Mouse (Mus musculus): ENCODE results near the gene Zcchc14. TPM values are rescaled to one million over a fixed set of nuclear protein-coding genes. Genes with fewer than 3 reads are reported as not detected.

Zcchc14 gene
- 19.4 and 19.9 TPM in 2 replicates for polyA plus RNA-seq (2015; fragmentation: Nextera tagmentation; extraction: Ambion mirVana)

DNA sequence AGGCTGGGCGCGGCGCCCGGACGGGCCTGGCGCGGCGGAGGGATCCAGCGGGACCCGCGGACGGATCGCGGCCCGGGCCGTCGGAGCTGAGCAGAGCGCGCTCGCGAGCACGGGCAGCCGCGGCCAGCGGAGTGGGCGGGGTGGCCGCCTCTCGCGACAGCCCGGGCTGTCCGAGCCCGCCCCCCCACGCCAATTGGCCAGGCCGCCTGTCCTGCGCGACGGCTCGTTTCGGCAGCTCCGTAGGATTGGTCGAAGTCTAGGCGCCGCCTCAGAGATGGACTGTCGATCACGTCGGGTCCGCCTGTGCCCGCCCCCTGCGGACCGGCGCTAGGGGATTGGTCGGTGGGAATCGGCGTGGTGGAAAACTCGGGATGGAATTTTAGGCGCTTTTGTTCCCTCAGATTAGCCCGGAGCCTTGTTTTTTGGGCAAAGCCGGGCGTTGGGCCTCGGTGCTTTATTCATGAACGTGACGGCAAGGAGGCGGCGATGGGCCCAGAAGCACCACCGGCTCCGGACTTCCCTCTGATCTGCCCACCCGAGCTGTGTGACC, at the start of gene Zcchc14:
Zcchc14 (minus strand) TSS at position 128 of the 550 bp plus-strand sequence.
- H3K27ac ChIP-seq: peak within 1 kb of the TSS; percentile 94
- peak; percentile 98 for ATAC-seq (ENCODE audit: insufficient number of reproducible peaks, insufficient read depth, low FRiP score, low TSS enrichment, low read depth)
- H3K4me2 ChIP-seq: peak within 1 kb of the TSS; percentile 96
- peaks cover 54% of the 10 kb centered on the region for H3K4me1 ChIP-seq
- under 1% methylated on average over 53 of the region's 67 CpGs for WGBS
- H3K36me3 ChIP-seq: 0 out of 2 replicates have a peak, but pooled peaks cover 5% of the 10 kb centered on the region
- H3K9ac ChIP-seq: peak within 1 kb of the TSS; percentile 92
- no peaks in the 10 kb centered on the region for H3K9me3 ChIP-seq
- H3K27me3 ChIP-seq: no peaks in the 10 kb centered on the region
- H3K4me3 ChIP-seq: peak within 1 kb of the TSS; percentile 63

DNA sequence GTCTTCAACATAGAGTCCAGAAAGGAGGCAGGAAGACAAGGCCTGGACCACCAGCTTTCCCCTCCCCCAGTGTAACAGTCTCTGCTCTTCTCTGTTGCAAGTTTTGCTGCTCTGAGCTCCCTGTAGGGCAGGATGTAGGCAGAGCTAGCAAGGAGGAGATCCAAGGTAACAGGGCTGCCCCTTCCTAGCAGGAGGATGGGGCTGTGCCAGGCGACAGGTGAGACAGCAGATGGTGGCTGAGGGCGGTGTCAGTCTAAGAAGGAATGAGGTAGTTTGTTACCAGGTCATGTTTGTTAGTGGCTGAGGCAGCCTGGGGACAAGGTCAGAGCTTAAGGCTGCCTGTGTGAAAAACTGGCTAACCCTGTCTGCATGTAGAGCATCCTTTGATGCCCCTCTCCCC, 47.2 kb upstream of the Zcchc14 start:
- Histone ChIP-seq H3K4me1 (peaks cover 13% of the 10 kb centered on the region), H3K9me3 (no peaks in the 10 kb centered on the region), H3K4me3 (no peak overlapping the region), H3K9ac (no peak overlapping the region), H3K4me2 (no peak overlapping the region), H3K36me3 (no peaks in the 10 kb centered on the region), H3K27ac (no peak overlapping the region), H3K27me3 (no peaks in the 10 kb centered on the region)
- ATAC-seq (ENCODE audit: insufficient number of reproducible peaks, insufficient read depth, low FRiP score, low TSS enrichment, low read depth): no peak
- WGBS: 80% methylated on average over 2 of the region's 2 CpGs

DNA sequence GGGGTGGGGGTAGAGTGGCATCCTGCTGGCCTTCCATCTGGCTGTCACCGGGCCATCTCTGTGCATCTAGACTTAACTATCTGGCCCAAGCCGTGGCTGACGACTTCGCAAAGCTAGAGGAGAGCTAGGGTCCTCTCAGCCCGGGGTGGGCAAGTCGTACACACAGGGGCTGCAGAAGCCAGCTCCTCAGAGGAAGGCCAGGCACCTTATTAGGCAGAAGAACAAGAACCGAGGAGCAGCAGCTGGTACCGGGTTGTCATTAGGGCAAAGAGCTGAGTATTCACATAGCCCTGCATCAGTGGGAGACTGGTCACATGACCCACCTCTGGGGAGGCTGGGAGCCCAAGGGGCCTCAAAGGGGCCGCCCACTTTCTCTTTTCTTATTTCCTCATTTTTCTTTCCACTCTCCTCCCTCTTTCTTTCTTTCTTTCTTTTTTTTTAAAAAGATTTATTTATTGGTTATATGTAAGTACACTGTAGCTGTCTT, 46.0 kb upstream of the Zcchc14 start:
- Histone ChIP-seq H3K4me3 (peak overlapping the region; percentile 25), H3K27ac (no peak overlapping the region), H3K4me1 (peaks cover 17% of the 10 kb centered on the region), H3K27me3 (no peaks in the 10 kb centered on the region), H3K9me3 (no peaks in the 10 kb centered on the region), H3K36me3 (no peaks in the 10 kb centered on the region), H3K4me2 (peak overlapping the region; percentile 52), H3K9ac (peak overlapping the region; percentile 36; the same call in 1 of the 2 replicates)
- no peak for ATAC-seq (ENCODE audit: insufficient number of reproducible peaks, insufficient read depth, low FRiP score, low TSS enrichment, low read depth)
- 9% methylated on average over 9 of the region's 9 CpGs for WGBS

DNA sequence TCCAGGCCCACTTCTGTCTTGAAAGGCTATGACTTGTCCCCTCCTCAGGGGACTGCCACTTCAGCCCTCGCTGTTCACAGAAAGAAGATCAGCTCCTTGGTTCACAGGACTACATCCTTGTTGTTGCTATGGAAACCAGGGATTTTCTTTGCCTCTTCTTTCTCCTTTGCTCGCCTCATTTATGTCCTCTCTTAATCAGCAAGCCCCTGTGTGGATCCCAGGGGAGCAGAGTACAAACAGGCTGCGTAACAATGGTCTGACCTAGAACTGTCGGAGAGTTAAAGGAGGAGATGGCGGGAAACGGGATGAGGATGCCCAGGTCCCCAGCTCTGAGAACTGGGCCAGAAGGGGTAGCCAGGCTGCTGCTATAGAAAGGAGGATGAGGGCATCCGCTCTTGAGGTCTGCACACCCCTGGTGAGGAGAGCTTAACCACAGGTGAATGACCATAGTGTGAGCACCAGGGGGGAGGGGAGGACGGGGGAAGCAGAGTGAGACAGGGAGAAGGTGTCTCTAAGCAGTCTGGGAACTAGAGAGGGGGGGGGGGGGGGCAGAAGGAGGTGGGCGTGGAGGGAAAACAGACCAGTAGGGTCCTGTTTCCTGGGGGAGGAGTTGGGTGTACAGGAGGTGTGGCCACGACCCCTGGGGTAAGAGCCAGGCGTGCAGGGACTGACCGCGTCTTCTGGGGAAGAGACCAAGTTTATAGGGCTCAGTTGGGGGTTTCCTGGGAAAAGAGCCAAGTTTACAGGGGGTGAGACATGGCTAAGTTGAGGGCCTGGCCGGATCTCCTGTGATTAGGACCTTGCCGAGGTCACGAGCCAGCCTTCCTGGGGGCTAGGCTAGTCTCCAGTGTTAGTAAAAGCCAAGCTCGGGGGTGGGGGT, 45.3 kb upstream of the Zcchc14 start:
- Histone ChIP-seq H3K9me3 (no peaks in the 10 kb centered on the region), H3K9ac (peak overlapping the region; percentile 36; the same call in 1 of the 2 replicates), H3K4me1 (peaks cover 18% of the 10 kb centered on the region), H3K4me2 (peak overlapping the region; percentile 52), H3K27me3 (no peaks in the 10 kb centered on the region), H3K27ac (no peak overlapping the region), H3K4me3 (peak overlapping the region; percentile 25), H3K36me3 (no peaks in the 10 kb centered on the region)
- ATAC-seq (ENCODE audit: insufficient number of reproducible peaks, insufficient read depth, low FRiP score, low TSS enrichment, low read depth): no peak
- whole genome bisulfite sequencing: 3% methylated on average over 17 of the region's 17 CpGs

DNA sequence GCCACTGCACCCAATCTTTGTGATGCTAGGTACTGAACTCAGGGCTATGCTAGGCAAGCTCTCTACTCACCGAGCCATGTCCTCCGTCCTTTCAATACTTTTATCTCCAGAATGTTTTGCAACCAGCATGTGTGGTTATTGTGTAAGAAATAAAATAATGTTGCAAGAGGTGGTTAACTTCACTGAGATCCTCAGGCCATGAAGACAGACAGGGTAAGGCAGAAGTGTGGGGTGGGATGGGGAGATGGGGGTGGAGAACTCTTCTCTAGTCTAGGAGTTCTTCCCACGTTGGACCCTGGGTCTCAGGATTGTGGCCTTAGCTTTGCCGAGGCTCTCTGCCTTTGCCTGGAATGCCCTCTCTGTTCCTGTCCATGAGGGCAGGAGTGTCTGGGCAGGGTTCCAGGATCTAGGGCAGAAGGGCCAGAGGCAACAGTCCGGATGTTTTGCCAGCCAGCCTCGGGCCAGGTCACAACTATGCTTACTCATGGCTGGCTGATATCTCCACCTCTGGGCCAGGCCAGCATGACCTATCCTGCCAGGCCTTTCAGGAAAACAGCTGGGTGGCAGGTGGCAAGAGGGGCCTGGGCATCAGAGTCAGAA, 43.0 kb upstream of the Zcchc14 start:
- ATAC-seq (ENCODE audit: insufficient number of reproducible peaks, insufficient read depth, low FRiP score, low TSS enrichment, low read depth): no peak
- Histone ChIP-seq H3K9me3 (no peaks in the 10 kb centered on the region), H3K9ac (no peak overlapping the region), H3K36me3 (no peaks in the 10 kb centered on the region), H3K4me1 (peaks cover 18% of the 10 kb centered on the region), H3K4me3 (no peak overlapping the region), H3K27me3 (no peaks in the 10 kb centered on the region), H3K4me2 (no peak overlapping the region), H3K27ac (no peak overlapping the region)
- 83% methylated on average over 6 of the region's 6 CpGs for WGBS

DNA sequence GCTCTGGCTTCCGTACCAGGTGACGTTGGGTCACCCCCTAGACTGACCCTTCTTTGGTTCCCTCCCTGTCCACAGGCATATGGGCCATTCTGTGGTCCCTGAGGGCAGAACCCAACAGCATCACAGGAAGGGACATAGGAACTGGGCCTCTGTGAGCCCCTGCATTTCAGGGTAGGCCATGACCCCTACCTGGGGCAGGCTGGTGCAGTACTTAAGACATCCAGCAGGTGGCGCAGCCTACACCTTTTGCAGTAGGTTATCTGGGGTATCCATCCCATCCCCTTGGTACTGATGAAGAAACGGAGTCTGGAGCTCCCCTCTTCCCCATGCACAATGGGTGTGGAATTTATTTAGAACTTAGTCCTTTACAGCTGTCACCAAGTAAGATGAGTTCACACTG, 41.8 kb upstream of the Zcchc14 start:
- Histone ChIP-seq H3K36me3 (no peaks in the 10 kb centered on the region), H3K27me3 (no peaks in the 10 kb centered on the region), H3K4me3 (no peak overlapping the region), H3K4me1 (peaks cover 18% of the 10 kb centered on the region), H3K9me3 (no peaks in the 10 kb centered on the region), H3K27ac (no peak overlapping the region), H3K9ac (no peak overlapping the region), H3K4me2 (no peak overlapping the region)
- 58% methylated on average over 4 of the region's 4 CpGs for WGBS
- ATAC-seq (ENCODE audit: insufficient number of reproducible peaks, insufficient read depth, low FRiP score, low TSS enrichment, low read depth): no peak

DNA sequence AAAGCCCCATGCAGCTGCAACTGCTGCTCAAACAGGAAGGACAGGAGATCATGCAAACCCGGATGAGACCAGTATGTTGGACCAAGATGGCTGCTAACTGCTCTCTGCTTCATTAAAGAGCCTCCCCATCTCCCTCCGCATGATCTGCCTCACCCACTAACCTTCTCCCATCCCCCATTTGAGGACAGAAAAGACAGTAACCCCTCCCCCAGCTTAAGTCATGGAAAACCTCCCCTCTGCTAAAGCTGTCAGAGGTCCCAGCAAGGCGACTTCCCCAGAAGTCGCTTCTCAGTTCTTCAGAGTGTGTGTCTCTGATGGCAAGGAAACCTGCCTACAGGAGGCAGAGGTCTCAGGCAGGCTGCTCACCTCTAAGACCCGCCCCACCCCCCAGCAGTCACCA, 35.8 kb upstream of the Zcchc14 start:
- Histone ChIP-seq H3K4me3 (no peak overlapping the region), H3K4me2 (no peak overlapping the region), H3K9ac (no peak overlapping the region), H3K27me3 (no peaks in the 10 kb centered on the region), H3K36me3 (no peaks in the 10 kb centered on the region), H3K4me1 (peaks cover 10% of the 10 kb centered on the region), H3K27ac (no peak overlapping the region), H3K9me3 (no peaks in the 10 kb centered on the region)
- no peak for ATAC-seq (ENCODE audit: insufficient number of reproducible peaks, insufficient read depth, low FRiP score, low TSS enrichment, low read depth)
- 35% methylated on average over 5 of the region's 5 CpGs for WGBS

DNA sequence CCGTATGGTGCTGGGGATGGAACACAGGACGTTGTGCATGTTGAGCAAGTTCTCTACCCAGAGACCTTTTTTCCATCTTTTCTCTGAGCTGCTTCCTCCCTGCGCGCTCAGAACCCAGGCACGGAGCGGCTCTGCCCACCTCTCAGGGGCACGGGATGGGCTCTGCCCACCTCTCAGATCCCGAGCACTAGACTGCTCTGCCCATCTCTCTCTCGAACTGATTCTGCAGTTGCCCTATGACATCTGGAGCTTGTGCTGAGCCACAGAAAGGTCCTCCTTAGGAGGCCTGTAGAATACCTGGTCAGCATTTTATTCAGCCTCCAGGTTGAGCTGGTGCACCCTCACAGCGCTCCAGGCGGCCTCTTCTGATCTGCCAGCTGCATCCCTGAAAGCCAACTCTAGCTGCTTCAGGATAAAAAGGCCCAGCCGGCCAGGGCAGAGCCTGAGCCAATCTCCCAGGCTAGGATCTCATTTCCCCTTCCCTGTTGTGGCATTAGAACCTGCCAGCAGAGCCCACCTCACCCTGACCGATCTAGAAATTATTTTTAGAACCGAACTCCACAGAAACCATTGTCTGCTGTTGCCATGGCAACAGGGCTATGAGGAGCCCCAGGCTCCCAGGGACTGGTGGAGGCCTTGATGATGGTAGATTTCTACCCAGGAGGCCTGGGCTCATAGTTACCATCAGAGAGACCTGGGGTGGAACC, 34.9 kb upstream of the Zcchc14 start:
- Histone ChIP-seq H3K4me3 (no peak overlapping the region), H3K4me2 (no peak overlapping the region), H3K36me3 (no peaks in the 10 kb centered on the region), H3K9ac (0 out of 2 replicates have a peak overlapping the region, but pooled peaks have one; percentile 27), H3K27me3 (no peaks in the 10 kb centered on the region), H3K4me1 (peaks cover 12% of the 10 kb centered on the region), H3K9me3 (no peaks in the 10 kb centered on the region), H3K27ac (no peak overlapping the region)
- 51% methylated on average over 14 of the region's 14 CpGs for WGBS
- ATAC-seq (ENCODE audit: insufficient number of reproducible peaks, insufficient read depth, low FRiP score, low TSS enrichment, low read depth): no peak

DNA sequence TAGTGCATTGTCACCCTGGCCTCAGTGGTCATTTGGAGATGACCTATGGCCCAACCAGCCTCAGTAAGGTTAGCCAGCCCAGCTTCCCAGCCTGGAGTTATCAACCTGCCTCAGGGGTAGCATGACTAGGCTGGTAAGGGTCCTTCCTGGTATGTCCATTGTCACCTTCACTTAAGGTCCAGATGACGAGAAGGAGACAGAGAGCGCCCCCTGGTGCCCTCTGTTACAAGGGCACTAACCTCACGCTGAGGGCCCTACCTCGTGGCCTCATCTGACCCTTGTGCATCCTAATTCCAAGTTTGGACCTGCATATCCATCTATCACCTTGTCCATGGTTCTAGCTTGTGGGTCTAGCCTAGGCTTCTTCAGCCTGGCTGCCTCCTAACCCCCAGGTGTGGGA, 32.7 kb upstream of the Zcchc14 start:
- WGBS: 17% methylated on average over 4 of the region's 4 CpGs
- Histone ChIP-seq H3K9ac (no peak overlapping the region), H3K4me1 (peaks cover 12% of the 10 kb centered on the region), H3K4me3 (no peak overlapping the region), H3K4me2 (no peak overlapping the region), H3K36me3 (no peaks in the 10 kb centered on the region), H3K9me3 (no peaks in the 10 kb centered on the region), H3K27ac (no peak overlapping the region), H3K27me3 (no peaks in the 10 kb centered on the region)
- ATAC-seq (ENCODE audit: insufficient number of reproducible peaks, insufficient read depth, low FRiP score, low TSS enrichment, low read depth): no peak

DNA sequence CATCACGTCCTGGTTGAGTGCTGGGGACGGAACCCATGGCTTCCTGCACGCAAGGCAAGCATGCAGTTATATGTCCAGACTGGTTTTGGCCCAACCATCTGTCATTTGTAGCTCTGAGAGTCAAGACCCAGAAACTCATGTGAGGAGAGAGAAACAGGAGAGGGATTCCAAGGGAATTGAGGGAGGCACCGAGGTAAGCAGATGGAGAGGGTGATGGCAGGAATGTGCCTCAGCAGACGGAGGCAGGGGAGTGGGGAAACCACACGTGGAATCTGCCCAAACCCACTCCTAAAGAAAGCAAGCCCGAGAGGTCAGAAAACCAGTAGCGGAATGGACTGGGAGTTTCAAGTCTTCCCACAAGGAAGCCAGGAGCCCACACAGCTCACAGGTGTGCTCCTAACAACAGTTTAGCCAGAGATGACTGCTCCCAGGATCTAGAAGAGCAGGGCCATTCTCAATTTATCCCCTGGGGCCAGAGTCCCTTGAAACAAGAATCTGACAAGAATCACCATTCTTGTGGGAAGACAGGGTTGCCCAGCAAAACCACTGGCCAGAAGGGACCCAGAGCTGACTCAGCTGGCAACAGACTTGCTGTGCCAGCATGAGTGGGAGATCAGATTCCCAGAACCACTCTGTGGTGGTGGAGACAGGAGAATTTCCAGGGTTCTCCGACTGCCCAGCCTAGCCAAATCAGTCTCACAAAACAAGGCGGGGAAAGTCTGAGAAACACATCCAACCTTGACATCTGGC, 30.6 kb upstream of the Zcchc14 start:
- Histone ChIP-seq H3K27ac (no peak overlapping the region), H3K9ac (no peak overlapping the region), H3K9me3 (no peaks in the 10 kb centered on the region), H3K4me1 (peaks cover 11% of the 10 kb centered on the region), H3K4me3 (no peak overlapping the region), H3K27me3 (no peaks in the 10 kb centered on the region), H3K4me2 (no peak overlapping the region), H3K36me3 (no peaks in the 10 kb centered on the region)
- WGBS: 59% methylated on average over 10 of the region's 10 CpGs
- ATAC-seq (ENCODE audit: insufficient number of reproducible peaks, insufficient read depth, low FRiP score, low TSS enrichment, low read depth): no peak

DNA sequence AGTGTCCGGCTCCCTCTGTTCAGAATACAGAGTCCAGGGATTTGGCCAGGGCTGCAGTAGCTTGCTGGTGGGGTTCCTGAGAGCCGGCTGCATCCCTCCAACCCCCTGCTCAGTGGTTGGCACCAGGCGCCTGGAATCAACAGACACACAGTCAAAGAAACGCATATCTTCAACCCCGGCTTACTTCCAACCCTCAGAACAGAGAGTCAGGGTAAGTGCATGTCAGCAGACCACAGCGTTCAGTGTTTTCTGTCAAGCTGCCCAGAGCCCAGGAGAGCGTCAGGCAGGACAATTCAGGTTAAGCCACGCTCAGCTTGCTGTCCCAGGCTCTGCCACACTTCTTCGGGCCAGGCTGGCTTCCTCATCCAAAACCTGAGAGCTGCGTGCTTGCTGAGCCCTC, 28.8 kb upstream of the Zcchc14 start:
- no peak overlapping the region for H3K27ac ChIP-seq
- H3K9ac ChIP-seq: no peak overlapping the region
- no peak overlapping the region for H3K4me3 ChIP-seq
- no peaks in the 10 kb centered on the region for H3K9me3 ChIP-seq
- 0 out of 2 replicates have a peak, but pooled peaks cover 2% of the 10 kb centered on the region for H3K4me1 ChIP-seq
- H3K4me2 ChIP-seq: no peak overlapping the region
- H3K27me3 ChIP-seq: no peaks in the 10 kb centered on the region
- 54% methylated on average over 10 of the region's 10 CpGs for WGBS
- H3K36me3 ChIP-seq: no peaks in the 10 kb centered on the region
- no peak for ATAC-seq (ENCODE audit: insufficient number of reproducible peaks, insufficient read depth, low FRiP score, low TSS enrichment, low read depth)
